Mouse (Mus musculus) large intestine, adult 2 months (tissue): ENCODE measurements around the gene Gne. TPM values are rescaled to one million over a fixed set of nuclear protein-coding genes. Genes with fewer than 3 reads are reported as not detected.
A peak's percentile ranks its signal among the peaks of the same experiment; 100 is the strongest.

Source experiments
- DNase-seq: peaks from one replicate; pipeline ENCODE4 v3.0.0-alpha.2; 2012; ENCODE audit warnings: low read depth, low spot score
- WGBS: fragments of 180-500 bp; shearing (Covaris S2); methylation state at CpG from one replicate; pipeline ENCODE4 v1.1.7; 2018; 5-methylcytosine and 5-hydroxymethylcytosine counted together
- polyA plus RNA-seq: library from polyadenylated mRNA; depleted of rRNA; stranded (reverse); fragments of >200 nt; gene quantifications from 2 replicates; pipeline ENCODE4 v1.2.3, GENCODE M21; 2012; rRNA removed

Gne gene
- polyA plus RNA-seq = 34.3 and 38.8 TPM in 2 replicates

DNA sequence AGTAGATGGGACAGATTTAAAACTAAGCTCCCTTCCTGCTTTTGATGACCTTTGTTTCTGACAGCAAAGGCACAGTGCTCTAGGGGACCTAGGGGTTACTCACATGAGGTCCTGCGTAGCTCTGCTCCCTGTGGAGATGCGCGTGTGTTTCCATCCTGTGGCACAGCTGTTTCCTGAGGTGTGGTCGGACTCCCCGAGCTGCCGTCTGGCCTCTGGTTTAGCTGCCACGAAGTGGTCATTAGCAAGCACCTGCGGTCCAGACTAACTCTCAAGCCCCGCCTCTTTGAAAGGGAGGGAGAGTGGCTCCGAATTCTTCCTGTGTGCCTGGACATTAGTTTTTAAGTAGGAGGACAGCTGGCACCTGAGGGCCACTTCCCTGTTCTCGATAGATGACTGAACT, at the start of gene Gne:
Gne (minus strand) TSS at position 233 of the 400 bp plus-strand sequence.
- DNase-seq = peak; percentile 78
- WGBS = 3% methylated on average over 11 of the region's 11 CpGs

DNA sequence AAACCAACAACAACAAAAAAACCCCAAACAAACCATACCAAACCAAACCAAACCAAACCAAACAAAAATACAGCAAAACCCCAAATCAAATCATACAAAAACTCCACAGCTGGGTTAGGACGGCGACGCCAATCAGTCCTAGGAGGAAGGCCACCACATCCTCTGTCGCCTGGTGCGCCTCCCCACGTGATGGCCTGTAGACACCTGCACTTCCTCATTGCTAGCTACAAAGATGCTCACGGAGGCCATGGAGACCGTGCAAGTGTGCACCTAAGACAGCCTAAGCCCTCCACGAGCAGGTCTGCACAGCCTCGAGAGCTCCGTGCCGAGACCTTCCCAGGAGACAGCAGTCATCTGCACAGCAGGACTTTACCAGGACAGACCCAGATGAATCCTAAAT, 42.8 kb upstream of the Gne start:
- no peak for DNase-seq
- 86% methylated on average over 12 of the region's 12 CpGs for WGBS

DNA sequence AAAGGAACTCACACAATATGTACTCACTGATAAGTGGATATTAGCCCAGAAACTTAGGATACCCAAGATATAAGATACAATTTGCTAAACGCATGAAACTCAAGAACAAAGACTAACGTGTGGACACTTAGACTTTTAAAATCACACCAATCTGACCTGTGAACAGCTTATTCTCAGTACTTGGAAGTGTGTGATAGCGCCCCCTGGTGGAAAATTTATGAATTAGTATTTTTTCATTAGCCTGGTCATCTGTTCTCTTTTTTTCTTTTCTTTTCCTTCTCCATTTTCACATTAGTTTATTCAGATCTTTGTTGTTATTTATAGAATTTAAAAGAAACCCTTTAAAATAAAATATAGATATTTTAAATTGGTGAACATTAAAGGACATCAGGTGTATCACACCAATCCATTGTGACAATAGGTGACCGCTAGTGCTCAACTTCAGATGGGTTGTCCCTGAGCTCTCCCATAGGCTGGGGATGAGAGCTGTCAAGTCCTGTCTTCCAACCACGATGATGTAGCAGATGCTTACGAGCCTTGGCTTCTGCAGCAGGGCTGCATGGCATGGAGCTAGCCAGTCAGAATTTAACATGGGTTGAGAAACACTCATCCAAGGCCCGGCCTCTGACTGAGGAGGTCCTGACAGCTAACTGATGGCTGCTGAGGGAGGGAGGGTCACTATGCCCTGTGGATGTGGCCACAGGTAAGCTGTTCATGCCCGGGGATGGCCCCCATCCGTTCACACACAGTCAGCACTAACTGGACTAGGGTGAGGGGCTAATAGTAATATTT, 35.6 kb upstream of the Gne start:
- WGBS = 51% methylated on average over 9 of the region's 9 CpGs
- no peak for DNase-seq

DNA sequence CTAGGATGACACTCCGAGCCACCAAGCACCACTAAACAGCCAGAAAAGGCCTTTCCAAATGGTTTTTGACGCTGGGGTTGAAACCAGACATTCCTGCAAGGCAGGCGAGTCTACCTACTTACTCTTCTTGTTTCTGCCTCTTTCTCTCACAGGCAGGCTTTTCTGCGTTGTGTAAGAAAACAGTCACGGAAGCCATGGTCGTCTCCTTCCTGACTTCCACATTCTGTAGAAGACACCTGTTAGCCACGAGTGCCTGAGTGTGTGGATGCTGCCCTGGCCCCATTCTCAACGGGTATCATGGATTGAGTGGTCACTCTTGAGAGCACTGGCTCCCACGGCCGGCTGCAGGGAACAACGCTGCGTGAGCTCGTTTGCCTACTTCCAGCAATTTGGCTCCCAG, 31.1 kb upstream of the Gne start:
- no peak for DNase-seq
- WGBS = 87% methylated on average over 13 of the region's 13 CpGs

DNA sequence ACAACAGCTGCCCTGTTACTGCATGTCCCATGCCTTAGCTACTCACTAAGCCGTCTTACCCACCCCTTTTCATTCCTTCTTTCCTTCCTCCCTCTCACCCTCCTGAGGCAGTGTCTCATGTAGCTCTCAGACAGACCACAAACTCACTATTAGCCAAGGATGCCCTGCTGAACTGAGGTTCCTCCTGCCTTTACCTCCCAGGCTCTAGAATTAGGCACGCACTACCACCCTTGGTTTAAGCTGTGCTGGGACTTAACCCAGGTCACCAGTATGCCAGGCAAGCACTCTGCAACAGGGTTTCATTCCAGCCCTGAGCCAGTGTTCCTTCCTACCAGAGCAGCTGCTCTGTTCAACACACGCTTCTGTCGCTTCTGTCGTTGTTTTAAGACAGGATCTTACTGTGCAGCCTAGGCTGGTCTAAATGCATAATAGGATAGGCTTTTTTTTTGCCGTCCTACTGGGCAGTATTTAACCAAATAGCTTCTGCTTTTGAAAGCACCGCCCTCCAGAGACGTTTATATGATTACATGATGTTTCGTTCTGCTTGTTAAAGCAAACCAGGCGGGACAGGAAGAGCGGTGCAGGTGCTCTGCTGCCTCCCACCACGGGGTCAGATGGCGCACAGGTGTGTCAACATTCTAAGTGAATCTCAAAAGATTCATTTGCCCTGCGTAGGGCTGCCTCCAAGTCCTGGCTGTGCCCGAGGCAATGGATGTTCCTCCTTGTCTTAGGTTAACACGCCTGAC, 29.6 kb upstream of the Gne start:
- no peak for DNase-seq
- WGBS = 6% methylated on average over 16 of the region's 16 CpGs

DNA sequence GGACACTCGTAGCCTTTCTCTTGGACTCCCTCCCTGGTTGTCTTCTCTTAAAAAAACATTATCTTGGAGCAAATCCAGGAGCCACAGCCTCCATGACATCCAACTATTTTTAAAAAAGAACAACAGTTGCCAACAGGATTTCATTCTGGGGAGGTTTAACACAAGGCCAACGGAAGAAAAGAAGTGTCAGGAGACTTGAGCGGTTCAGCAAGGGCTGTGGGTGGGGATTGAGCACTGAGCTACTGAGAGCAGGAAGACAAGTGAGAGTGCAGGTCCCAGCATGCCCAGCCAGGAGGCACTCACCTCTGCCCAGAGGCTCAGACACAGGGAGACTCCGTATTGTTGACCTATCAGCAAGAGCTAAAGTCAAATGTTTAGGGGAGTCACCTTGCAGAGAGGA, 28.8 kb upstream of the Gne start:
- WGBS = 14% methylated on average over 4 of the region's 4 CpGs
- no peak for DNase-seq

DNA sequence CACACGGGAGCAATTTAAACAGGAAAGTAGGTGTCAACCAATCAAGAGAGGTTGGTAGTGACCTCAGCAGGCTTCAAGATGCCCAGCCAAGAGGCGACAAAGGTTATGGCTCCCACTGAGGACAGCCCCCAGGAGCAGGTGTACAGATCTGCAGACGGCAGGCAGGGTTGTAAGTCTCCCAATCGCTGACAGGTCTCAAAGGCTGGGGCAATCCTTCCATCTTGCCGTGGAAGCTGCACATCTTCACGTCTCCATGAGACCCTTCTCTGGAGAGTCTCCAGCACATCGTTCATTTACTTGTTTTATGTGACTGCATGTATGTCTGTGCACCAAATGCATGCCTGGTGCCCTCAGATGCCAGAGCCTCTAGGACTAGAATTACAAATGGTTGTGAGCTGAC, 26.8 kb upstream of the Gne start:
- 31% methylated on average over 7 of the region's 7 CpGs for WGBS
- DNase-seq = no peak

DNA sequence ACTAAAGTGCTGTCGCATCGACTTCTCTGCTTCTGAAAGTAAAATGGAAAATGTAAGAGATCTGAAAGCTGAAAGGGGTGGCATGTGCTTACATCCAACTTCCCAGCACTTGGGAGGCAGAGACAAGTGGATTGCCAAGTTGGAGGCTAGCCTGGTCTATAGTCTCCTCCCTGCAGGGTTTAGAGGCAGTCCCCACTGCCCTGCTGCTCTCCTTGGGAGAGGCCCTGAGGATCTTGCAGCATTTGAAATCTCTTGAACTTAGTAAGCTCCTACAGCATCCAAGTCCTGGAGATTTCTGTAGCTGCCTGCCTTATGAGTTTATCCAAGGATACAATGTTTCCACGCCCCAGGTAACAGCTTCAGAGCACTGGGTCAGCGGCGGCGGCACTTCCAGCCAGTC, 24.3 kb upstream of the Gne start:
- no peak for DNase-seq
- 50% methylated on average over 6 of the region's 6 CpGs for WGBS

DNA sequence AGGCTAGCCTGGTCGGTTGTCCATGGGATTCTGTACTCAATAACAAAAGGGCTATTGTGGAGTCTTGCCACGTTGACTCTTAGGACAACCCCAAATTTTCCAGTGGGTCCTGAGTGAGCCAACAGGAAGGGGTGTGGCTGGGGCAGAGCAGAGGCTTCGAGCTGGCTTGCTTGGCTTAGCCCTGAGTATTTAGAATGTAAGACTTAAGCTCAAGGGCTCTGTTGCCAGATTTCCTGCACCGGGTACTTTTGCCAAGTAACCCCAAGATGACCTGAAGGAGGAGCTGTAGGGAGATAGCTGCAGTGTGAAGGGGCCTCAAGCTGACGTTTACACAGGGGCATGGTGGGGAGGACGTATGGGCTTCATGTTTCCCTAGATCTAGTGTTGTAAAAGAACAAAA, 23.4 kb upstream of the Gne start:
- DNase-seq = no peak
- WGBS = 11% methylated on average over 6 of the region's 6 CpGs

DNA sequence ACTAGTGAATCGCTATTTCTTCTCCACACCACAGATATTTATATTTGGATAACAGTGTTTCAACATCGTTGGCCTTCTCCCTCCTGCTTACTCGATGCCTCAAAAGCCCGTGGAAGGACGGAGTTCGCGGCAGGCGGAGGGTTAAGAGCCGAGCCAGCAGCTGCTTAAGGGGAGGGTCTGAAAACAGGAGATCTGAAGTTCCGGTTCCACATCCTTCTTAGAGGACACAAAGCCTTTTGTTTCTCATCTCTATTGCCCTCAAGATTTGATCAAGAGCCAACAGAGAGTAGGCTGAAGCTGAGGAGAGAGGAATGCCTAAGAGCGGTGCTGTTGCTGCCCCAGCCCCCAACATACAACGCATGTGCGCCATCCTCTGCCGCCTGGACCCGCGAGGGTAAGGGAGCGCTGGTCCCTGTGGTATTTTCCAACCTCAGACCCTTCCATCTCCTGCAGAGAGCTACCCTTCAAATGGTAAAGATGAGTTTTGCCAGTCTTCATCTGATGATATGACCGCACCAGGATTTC, 22.4 kb upstream of the Gne start:
- 9% methylated on average over 18 of the region's 18 CpGs for WGBS
- DNase-seq = no peak

DNA sequence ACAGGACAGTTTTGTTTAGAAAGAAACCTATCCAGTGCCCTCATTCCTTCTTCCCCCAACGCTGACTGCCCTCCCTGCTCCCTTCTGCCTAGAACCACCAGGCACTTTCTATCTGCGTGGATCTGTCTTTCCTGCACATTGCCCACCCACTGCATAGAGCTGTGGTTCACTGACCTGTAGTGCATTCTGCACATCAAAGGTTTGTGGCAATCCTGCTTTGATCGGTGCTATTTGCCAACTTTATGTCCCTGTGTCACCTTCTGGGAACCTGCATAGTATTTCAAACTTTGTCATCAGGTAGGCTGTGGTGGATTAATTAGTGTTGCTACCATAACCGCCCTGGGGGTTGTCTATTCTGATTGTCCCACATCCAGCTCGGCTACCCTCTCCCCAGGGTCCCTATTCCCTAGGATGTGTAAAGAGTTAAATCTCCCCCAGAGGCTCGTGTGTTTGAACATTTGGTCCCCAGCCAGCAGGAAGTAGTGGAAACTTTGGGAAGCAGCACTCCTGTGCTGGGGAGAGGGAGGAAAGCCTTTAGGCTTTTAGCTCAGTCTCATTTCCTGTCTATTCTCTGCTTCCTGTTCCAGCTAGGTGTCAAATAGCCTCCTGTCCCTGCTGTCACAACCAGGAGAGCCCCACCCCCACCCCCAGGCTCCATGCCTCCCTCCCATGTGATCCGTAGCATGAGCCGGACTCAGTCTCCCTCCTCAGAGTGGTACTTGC, 20.4 kb upstream of the Gne start:
- WGBS = 21% methylated on average over 8 of the region's 8 CpGs
- DNase-seq = no peak

DNA sequence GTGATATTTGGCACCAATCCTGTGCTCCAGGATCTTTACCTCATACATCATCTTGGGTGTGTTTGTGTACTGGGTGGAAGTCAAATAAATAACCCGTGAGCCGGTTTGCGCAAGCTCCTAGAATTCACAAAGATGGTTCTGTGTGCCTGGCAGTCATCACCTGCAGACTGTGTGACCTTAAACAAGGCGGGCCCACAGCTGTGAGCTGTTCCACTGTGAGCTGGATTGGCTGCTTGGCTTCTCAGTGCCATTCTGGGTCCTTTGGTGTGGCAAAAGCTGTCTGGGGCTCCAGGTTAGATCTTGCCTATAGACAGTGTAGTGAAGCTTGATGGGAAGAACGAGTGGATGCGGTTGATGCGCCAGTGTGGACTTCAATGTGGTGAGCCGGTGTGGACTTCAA, 19.6 kb upstream of the Gne start:
- WGBS = 39% methylated on average over 8 of the region's 8 CpGs
- DNase-seq = no peak

DNA sequence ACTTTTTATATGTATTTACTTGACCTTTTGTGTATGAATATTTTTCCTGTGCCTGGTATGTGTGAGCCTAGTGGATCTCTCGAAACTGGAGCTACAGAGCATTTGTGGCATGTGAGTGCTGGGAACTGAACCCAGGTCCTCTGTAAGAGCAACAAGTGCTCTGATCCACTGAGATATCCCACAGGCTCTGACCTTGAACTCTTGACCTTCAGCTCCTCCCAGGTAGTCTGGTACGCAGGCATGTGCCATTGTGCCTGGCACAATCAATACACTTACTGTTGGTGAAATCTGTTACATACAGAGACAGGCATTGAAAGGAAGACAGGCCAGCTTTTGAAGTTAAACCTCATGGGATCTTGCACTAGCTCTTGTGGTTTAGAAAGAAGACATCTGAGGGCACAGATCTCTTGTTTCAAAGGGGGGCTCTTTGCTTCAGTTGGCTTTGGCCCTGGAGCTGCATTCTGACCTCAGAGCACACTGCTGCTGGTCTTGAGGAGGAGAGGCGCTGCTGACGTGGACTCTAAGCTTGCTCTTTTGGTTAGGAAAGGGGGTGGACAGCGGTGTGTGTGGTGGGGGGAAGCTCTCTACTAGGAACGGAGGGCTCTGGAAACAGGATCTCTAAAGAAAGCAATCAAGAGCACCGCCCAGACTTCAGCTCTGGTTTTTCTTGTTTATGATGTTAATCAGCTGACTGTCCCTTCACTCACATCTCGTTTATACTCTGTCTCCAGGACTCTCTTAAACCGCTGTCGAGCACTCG, 13.8 kb upstream of the Gne start:
- 43% methylated on average over 11 of the region's 11 CpGs for WGBS
- DNase-seq = no peak

DNA sequence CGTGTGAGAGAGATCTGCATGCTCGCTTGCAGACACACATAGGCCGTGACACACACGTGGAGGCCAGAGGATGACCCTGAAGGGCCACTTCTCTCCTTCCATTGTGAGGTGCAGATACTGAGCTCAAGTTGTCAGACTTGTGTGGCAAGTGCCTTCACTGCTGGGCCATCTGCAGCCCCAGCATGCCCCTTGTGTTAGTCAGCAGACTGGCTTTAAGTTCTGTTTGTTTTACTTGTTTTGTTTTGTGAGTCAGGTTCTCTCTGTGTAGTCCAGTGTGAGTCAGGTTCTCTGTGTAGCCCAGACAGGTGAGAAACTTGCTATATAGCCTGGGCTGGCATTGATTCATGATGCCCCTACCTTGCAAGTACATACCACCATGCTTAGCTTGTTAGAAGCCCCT, 10.5 kb upstream of the Gne start:
- DNase-seq = no peak
- WGBS = 49% methylated on average over 4 of the region's 4 CpGs

DNA sequence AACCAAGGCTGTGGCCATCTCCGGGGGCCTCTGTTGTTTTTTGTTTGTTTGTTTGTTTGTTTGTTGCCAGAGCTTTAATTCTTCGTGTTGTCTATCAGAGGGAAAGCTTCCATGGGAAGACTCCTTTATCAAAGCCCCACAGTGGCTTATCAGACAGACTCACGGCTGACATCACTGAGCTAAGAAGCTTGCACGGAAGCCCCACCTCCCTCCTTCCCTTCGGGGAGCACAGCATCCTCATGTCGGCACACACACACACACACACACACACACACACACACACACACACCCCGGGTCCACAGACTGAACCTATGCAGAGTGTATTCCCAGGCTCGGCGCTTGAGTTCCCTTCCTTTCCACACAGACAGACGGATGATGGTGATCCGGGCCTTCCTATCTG, 8.4 kb upstream of the Gne start:
- 75% methylated on average over 11 of the region's 11 CpGs for WGBS
- DNase-seq = no peak

DNA sequence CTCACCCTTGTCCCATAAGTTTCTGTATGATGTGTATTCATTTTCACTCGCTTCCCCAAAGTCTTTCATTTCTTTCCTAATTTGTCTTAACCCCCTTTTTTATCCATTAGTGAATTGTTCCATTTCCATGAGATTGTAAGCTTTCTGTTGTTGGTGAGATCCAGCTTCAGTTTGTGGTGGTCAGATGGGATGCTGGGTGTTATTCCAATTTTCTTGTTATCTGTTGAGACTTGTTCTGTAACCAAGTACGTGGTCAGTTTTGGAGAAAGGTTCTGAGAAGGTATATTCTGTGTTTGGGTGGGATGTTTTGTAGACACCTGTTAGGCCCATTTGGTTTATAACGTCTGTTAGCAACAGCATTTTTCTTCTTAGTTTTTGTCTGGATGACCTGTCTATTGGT, 1.6 kb upstream of the Gne start:
- 96% methylated on average over 3 of the region's 3 CpGs for WGBS
- no peak for DNase-seq

DNA sequence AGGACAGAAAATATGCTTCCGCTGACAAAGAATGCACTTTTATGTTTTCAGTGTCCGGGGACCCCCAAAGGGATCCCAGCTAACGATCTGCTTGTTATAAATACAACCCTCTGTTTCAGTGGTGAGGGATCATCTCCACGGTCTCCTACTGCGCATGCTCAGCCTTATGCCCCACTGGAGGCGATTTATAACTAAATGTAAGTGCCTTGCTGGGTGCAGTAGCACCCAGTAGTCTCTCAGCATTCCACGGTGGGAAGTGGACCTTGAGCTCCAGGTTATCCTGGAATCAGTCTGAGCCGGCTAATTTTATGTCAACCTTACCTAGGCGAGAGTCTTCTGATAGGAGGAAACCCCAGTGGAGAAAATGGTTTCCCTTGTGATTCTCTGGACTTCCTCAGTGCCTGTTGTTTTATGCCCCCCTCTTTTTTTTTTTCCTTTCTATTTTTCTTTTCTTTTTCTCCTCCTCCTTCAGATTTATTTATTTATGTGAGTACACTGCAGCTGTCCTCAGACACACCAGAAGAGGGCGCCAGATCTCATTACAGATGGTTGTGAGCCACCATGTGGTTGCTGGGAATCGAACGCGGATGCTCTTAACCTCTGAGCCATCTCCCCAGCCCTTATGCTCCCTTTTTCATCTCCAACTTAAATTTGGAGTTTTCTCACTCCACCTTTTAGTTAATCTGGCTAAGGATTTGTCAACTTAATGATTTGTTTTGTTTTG, 787 bp upstream of the Gne start:
- WGBS = 46% methylated on average over 13 of the region's 13 CpGs

DNA sequence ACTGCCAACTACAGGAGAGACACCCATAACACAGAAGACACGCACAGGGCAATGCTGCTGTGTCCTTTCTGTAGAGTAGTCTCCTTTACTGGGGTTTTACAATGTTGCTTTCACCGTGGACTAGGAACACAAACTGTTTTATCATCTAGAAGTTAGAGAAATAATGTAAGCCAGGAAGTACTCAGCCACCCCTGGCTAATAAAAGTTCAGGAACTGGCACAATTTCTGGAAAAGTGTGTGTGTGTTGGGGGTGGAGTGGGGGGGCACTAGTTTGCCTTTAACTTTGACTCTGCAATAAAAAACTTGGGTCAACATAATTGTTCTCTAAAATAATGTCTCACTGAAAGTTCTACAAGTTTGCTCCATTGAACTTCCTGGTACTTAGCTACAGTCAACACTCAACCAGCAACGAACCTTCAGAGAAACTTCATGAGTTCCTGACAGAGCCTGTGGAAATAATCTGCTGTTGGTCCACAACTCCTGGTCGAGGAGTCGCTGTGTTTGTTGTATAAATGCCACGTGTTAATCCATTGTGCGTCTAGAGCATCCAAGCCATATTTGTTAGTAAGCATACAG, 5.5 kb downstream of the Gne start:
- 32% methylated on average over 7 of the region's 7 CpGs for WGBS

More for the DNA sequence above, 787 bp upstream of the Gne start:
- no peak for DNase-seq

DNA sequence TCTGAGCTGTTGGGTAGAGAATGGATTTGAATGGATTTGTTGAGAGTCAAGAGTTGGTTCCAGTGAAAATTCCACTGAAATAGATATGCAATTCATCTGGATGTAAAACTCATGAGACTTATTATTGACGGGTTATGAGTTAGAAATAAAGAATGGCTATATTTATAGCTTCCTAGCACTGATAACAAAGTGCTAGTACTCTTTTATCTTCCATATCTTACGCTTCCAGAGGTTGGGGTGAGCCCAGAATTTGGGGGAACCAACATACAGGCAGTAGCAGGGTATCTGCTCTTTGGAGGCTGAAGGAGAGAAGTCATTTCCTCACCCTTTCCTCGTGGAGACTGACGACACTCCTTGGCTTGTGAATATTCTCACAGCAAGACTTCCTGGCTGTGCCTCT, 9.6 kb downstream of the Gne start:
- WGBS = 38% methylated on average over 4 of the region's 4 CpGs
- DNase-seq = no peak

More for the DNA sequence above, 5.5 kb downstream of the Gne start:
- peak; percentile 70 for DNase-seq
